Mouse (Mus musculus) erythroid progenitor cell, adult 5-6 weeks (primary cell): Measurements from ENCODE around the gene Ndufaf7. TPM values are rescaled to one million over a fixed set of nuclear protein-coding genes. Genes with fewer than 3 reads are reported as not detected.

ENCODE experiments used
- ATAC-seq: replicated peaks from 2 replicates; pipeline ENCODE4 v1.8.0; 2016; ENCODE audit warnings: moderate number of reproducible peaks, mild to moderate bottlenecking, moderate TSS enrichment, inconsistent platforms; ENCODE audit not compliant: poor library complexity, low FRiP score, severe bottlenecking
- total RNA-seq, 2 experiments: library from RNA; stranded (forward) in 1 of 2; stranded (reverse) in 1 of 2; fragments of 150-400 nt in 1 of 2; fragments of 186-747, 209-891 nt in 1 of 2; gene quantifications; 2 replicates each; pipeline versions ENCODE4 v1.2.3 to v1.2.4; 2015 to 2017; ENCODE audit warnings: low replicate concordance in 2 of 2

The Ndufaf7 gene
- total RNA-seq (2015; ENCODE audit: low replicate concordance) (9.2 and 24.5 TPM in 2 replicates), total RNA-seq (2017; ENCODE audit: low replicate concordance) (6.8 and 11.7 TPM in 2 replicates)

DNA sequence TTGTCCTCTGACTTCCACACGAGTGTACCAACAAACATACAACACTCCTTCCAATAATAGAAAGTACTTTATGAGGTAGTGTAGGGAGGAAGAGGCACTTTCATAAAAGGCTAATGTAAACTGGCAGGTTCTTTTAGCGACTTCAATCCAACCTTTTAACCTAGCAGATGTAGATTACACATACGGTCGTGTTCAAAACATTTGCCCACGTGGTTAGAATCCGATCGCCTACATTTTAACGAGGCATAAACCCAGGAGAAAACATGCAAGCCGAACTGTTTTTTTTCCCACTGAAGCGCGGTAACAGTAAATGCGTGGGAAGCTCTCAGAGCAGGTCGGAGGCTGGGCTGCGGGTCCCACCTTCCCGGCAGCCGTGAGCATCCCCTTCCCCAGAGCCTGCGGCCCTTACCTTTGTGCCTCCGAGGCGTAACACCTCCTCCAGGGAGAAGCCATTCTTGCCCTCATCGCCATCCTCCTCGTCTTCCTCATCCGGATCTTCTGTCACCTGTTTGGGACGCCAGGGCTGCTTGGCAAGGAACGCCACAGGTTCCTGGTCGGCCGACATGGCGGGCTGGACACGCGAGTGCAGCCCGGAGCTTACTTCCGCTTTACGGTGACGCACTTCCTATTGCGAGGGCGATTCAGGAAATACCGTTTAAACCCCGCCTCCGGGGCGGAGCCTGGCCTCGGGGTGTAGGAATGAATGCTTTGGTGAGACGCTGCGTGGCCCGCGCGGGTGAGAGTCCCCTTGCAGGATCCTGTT lies at the start of gene Ndufaf7, which contains the start of gene Cebpz:
Ndufaf7 (plus strand) TSS at position 671 of the 763 bp plus-strand sequence.
Cebpz (minus strand) TSS at position 601 of the 763 bp plus-strand sequence.
- ATAC-seq: peak; percentile 99

DNA sequence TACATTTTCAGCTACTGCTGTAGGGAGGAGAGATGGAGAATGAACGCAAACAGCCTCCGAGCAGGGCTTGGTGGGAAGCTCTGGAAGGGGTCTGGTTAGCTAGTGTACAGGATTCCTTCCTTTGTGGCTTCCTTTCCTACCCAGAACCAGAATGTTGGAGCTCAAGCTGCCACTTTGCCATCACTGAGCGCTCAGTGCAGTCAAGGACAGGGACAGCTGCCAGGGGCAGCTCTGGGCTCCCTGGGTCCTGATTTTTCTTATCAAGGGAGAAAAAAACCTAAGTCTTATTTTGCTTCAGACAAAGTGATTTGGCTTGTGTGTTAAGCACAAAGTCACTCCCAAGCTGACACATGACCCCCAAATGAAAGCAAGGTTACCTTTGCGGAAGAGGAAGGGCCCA lies 48.4 kb upstream of the Ndufaf7 start:
- ATAC-seq: no peak

DNA sequence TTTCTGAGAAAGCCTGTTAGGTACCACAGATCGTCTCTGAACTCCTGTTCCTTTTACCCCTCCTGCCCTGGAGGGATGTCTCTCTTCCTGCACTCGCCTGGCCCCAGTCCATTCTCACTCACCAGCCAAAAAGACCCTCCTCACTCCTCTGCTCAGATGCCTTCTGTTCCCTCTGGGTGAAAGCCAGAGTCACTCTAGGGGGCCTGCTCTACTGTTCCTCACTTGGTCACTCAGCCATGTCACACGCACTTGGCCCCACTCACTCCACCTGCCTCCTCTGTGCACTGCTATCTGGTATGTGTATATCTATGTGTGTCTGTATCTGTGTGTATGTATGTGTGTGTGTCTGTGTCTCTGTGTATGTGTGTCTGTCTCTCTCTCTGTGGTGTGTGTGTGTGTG lies 47.8 kb upstream of the Ndufaf7 start:
- ATAC-seq: no peak

DNA sequence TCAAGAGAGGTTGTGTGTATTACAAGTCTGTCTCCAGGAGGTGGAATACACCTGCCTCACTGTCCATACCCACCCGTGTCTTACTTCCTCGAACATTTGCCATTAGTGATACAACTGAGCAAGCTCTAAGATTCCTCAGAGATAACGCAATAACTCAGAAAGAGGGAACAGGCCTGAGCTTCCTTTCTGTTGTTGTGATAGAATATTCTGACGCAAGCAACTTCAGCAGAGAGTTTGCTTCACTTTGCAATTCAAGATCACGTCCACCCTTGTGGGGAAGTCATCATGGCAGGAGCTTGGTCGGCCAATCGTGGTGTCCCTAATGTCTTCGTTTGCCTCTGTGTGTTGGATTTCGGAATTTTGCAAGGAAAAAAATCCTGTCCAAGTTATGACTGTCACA lies 45.9 kb upstream of the Ndufaf7 start:
- ATAC-seq: no peak

DNA sequence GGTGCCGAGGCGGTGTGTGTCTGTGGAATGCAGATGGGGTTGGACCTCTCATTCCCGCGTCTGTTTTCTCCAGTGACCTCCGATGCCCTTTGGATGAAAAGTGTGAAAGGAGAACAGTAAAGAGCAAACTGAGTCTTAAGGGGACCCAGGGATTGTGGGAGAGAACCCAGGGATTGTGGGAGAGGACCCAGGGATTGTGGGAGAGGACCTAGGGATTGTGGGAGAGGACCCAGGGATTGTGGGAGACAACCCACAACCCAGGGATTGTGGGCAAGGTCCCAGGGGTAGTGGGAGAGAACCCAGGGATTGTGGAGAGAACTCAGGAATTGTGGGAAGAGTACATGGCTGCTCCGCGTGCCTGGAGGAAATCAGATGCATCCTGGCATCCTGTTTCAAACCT lies 41.9 kb upstream of the Ndufaf7 start:
- no peak for ATAC-seq

DNA sequence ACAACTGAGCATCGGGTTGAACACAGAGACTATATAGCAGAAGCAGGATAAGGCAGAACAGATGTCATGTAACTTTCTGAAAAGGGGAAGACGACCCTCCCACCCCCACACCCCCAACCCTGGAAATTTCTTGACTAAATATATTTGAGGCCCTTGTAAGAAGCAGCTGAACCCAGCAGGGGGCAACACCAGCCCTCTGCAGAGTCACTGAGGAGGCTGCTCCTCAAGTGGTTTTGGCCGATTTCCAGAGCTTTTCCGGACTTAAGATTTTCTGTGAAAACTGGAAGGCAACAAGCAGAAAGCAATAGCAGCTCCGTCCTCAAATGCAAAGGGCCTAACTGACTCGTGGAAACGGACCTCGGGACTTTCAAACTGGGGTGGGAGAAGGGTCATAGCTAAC lies 41.5 kb upstream of the Ndufaf7 start:
- ATAC-seq: no peak

DNA sequence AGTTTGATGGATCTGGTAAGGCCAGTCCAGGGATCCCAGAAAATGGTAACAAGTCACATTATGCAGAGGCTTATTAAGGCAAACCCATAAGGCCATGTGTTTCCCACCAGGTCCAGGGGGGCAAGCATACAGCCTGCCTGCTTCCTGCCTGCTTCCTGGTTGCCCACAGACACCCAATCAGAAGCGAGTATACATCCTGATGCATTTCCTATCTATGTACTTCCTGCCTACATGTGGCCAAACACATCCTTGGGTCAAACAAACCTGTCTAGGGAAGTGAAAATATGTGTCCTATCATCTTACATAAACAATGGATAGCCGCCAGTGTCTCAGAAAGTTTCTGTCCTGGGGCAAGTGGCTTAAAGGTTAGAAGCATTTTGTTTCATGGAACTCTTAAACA lies 33.8 kb upstream of the Ndufaf7 start:
- ATAC-seq: no peak

DNA sequence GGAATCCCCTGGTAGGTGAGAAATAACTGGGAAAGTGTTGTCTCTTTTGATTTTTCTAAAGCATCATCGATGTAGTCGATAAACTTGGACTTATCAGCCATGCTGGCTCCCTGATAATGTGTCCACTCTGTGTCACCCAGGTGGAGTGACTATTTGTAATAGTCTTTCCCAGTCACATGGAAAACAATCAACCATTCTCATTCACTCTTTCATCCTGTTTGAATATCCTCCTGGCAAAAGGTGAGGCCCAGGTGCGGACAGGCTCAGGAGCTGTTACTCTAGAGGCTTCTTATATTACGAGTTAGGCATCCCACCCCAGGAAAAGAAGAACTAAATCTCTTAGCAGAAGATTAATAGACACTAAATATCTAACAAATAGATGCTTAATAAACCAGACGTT lies 30.0 kb upstream of the Ndufaf7 start, which contains the start of gene Sult6b1:
Sult6b1 (minus strand) TSS at position 101 of the 400 bp plus-strand sequence.
- no peak for ATAC-seq

DNA sequence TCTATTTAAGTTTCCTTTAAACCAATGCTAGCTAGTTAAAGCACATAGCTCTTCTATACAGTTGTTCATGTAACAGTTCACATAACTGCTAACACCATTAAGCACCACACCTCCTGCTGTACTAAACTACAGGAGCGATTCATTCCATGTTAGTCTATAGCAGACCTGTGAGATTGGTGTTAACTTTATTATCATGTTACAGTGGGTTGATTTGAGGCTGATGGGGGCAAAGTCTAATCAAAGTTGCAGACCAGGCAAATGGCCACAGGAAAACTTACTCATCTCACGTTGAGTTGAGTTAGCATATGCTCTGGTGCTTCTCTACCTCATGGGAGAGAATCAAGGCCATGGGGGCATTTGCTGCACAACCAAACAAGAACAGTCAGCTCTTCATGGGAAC lies 27.6 kb upstream of the Ndufaf7 start:
- ATAC-seq: no peak

DNA sequence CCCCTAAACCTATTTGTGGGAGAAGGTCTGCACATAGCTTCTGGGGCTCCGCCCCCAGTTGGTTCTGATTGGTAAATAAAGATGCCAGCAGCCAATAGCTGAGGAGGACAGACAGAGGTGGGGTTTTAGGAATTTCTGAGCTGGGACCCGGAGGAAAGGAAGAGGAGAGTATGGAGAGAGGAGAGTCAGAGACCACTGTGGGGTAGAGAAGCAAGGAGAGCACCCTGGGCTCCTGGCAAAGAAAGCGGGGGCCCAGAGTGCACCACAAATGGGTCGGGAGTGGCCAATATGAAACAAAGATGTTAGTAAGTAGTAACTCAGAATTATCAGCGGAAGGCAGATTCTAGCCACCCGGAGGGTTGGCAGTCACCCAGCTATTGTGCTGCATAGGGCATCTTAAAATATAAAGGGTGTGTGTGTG lies 24.1 kb upstream of the Ndufaf7 start:
- peak; percentile 6 for ATAC-seq

DNA sequence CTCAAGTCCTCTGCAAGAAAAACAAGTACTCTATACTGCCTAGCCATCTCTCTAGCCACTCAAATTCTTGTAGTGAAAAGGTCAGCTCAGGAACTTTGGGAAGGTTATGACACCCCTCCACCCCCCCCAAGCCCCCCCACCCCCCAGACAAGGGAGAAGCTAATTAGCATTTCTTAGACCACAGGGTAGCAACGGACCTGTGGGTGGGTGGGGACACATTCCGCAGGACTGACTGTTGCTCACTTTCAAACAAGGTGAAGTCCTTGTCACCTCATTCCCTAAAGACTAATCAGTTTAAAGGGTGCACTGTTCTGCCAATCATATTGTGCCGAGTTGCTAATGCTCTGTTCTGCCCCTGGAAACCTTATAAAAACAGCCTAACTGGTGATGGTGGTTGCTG lies 23.0 kb upstream of the Ndufaf7 start:
- ATAC-seq: no peak

DNA sequence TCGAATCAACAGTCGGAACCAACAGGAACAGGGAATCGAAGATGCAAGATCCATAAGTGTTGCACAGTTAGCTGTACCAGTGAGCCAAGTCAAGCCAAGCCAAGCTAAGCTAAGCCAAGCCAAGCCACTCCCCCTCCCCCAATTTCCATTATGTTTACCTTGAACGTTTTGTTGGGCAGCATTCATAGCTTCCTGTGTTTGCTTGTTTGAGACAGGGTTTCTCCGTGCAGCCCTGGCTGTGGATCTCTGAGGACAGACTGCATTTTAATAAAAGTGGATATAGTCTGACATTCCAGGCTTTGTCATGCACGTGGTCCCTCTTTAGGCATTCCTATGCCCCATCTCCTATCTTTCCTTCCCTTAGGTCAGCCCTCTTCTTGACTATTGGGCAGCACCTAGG lies 21.2 kb upstream of the Ndufaf7 start:
- peak; percentile 4; the same call in 1 of the 2 replicates for ATAC-seq

DNA sequence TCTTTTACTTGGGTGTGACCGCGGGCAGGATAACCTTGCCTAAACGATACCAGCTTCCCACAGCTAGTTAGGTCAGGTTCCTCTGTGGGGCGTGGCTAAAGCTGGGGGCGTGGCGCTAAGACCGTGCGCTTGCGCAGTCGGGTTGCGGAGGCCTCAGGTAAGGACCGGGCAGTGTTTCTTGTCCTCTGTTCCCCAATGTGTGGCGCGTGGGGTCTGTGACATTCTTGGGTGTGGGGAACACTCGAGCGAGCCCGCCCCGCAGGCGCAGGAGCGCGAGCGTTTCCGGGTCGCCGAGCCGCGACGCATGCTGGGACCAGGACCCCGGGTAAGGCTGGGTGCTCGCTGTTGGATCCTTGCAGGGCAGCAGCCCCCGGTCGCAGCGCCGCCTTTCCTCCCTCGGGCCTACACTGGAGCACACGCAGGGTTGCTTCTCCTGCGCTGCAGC lies 20.5 kb upstream of the Ndufaf7 start, which contains the start of gene Cebpzos:
Cebpzos (plus strand) TSS at position 132 of the 445 bp plus-strand sequence.
- ATAC-seq: peak; percentile 92

DNA sequence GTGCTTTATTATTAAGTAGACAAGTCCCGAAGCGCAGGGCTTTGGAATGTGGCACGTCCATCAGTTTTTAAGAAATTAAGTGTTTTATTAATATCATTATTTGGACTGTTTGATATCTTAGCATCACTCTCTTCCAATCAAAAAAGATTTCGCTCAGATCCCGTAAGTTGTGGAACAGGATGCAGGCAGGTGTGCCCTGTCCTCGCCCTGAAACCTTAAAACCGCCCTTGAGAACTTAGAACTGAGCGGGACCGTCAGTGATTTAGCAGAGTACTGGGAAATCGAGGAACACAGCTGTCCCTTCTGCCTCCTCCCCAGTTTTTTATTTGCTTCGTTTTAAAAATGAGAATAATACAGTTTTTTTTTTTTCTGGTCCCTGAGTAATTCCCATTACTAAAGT lies 20.0 kb upstream of the Ndufaf7 start:
- ATAC-seq: no peak

DNA sequence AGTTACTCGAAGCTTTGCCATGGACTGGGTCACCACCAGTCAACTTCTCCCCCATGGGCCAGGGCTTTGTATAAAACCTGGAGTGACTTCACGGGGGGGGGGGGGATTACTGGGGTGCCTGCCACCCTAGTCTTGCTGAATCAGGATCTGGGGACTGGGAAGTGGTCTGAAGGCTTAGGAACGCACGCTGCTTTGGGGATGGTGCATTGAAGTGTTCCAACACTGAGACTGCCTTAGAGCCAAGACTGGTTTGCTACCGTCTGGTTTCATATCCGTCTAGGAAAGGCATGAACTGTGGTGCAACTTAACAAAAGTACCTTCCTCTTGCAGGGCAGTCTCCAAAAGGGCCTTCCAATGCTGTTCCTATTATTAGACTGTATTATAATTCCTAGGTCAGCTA lies 19.2 kb upstream of the Ndufaf7 start:
- ATAC-seq: no peak

DNA sequence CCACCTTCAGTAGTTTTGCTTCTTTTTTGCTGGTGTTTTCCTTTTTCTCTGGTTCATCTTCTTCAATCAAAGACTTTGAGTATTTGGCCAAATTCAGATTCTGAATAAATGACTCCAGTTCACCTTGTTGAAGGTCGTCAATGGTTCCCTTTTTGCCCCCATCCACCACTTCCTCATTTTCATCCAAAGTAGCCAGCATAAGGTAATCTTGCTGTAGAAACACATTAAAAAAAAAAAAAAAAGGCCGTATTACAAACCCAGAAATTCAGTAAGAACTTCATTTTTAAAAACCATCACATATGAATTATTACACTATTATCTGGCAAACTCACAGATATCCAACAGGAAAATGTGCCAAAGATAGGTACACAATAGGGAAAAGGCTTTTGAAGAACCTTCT lies 1.1 kb upstream of the Ndufaf7 start:
- ATAC-seq: no peak

DNA sequence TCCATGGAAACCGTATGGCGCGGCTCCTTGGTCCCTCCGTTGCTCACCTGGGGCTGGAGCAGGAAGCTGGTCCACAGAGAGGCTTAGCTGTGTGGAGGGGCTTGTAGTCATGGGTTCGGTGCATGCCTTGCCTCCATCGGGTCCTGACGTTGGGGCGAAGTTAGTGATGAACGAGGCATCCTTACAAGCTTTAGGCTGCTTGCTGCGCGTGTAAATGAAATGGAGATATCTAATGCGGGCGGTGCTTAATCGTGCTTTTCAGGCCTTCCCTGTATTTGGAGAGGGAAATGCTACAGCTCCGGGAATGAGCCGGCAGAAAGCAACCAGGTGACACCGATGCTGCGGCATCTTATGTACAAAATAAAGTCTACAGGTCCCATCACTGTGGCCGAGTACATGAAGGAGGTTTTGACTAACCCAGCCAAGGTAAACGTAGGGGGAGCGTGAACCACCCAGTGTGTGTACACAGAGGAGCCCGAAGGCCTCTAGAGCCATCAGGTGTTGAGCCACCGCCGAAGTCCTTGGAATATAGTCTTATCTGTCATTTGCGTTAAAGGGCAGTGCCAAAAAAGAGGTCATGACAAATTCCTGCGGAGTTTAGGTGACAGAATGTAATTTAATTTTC lies 405 bp downstream of the Ndufaf7 start:
- peak; percentile 72 for ATAC-seq

DNA sequence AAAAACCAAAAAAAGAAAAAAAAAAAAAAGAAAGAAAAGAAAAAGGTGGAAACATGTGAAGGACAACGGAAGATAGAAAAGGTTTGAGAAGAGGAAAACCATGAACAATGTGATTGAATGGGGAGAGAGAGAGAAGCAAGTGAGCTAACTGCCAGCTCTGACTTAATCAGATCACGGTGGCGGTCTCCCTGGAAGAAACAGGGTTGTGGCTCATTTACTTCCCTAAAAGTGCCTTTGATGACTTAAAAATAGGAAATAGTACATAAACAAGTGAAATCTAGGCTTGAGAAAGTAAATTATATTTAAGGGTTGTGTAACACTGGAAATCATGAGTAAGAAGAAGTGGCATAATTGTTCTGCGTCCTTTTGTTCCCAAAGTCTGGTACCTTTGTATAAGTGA lies 2.0 kb downstream of the Ndufaf7 start:
- ATAC-seq: no peak

DNA sequence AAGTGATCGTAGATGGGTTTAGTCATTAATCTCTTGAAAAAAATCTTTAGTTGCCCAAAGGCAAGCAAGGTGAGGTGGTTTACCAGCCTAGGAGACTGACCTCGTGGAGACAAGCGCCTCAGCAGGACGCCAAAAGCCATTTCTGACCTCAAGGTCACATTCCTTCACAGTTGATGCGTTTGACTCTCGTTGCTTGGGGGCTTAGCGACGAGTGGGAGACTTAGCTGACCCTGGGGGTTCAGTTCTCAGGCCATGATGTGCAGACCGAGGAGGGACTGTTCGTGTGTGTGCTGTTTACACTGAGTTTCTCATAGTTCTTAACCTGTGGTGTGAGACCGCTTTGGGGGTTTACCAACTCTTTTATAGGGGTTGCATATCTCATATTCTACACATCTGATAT lies 5.6 kb downstream of the Ndufaf7 start:
- ATAC-seq: no peak

DNA sequence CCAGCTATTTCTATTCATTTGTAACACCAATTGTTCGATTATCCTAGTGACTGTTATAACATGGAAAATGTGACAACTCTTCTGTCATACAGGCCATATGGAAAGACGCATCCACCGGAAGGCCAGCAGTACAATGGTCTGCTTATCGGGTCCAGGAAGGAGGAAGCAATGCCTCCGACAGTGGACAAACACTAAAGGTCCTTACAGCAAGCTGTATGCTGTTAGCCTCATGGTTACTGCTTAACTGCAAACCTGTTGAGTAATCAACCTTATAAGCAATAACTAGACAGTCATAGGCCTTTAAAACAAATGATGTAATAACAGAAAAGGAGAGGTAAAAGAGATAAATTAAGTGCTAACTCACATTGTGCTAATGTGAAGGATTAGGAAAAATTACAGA lies 14.3 kb downstream of the Ndufaf7 start:
- no peak for ATAC-seq

DNA sequence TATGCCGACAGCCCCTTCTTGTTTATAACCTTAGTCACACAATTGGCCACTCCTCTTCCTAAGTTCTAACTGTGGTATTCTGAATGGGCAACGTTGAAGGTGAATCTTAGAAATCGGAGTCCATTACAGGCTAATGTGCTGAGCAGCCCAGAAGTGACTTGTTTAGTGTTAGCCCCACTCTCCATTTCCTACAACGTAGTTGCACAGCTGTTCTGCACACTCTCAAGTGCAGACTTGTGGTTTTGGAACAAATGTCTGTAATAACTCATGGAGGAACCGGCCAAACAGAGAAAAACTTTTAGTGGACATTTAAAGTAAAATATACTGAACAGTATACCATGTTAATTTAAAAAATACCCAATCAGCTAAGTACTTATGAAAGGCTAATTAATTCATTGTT lies 15.1 kb downstream of the Ndufaf7 start:
- no peak for ATAC-seq
